Mouse (Mus musculus) thymus, adult 18-20 months (tissue): ENCODE results near the gene Adam34.
"Not testable (repeated sequence)": the region's sequence is repeated elsewhere in the genome, so short reads cannot be mapped to it uniquely, and the experiment has no call there.

Source experiments
- DNase-seq, 2 experiments: peaks; one replicate each; pipeline ENCODE4 v3.0.0; 2022; ENCODE audit warnings: mixed read lengths in 2 of 2

Gene Adam34

GRCm38 (mm10) chr8:43709949-43710348, at the start of gene Adam34:
Adam34 (minus strand) TSS chr8:43710049.
- no peak for DNase-seq

GRCm38 (mm10) chr8:43627176-43627575, 82.7 kb downstream of the Adam34 start, which contains the start of gene Gm5346:
Gm5346 (minus strand) TSS chr8:43627276.
- DNase-seq = no peak

- DNase-seq = no peak
Observed at GRCm38 (mm10) chr8:43616046-43616445, 93.8 kb downstream of the Adam34 start.

- DNase-seq = not testable (repeated sequence)
Observed at GRCm38 (mm10) chr8:43603657-43604056, 106.2 kb downstream of the Adam34 start.

- DNase-seq = not testable (repeated sequence)
Observed at GRCm38 (mm10) chr8:43603166-43603565, 106.7 kb downstream of the Adam34 start.
